Mouse (Mus musculus): ENCODE data around the gene Gm572. TPM values are rescaled to one million over a fixed set of nuclear protein-coding genes. Genes with fewer than 3 reads are reported as not detected.

Gene Gm572
- polyA plus RNA-seq, 1 experiment from 2014 or later, result 0.19 TPM

DNA sequence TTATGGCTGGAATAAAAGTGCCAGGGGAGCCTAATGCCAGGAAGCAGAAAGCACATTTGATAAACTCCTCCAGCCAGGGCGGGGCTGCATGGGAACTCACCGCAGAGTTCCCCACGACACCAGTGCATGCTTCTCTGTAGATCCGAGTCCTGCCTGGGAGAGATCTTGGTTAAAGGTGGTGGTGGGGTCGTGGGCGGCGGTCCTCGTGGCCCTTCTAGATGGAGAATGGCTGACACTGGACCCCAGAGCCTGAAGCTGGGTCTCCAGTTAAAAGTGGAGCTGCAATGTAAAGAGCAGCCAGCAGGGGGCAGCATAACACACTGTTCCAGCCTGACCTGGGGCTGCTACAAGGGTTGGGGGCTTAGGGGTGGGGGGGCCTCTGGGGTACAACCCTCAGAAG, 38.3 kb downstream of the Gm572 start:
- H3K36me3 ChIP-seq (ENCODE audit: control insufficient read depth, insufficient read depth, low read length), result no peaks in the 10 kb centered on the region
- no peaks in the 10 kb centered on the region for H3K9me3 ChIP-seq (replicated peaks; ENCODE audit: control insufficient read depth, low read length)
- peak overlapping the region; percentile 46 for H3K4me2 ChIP-seq
- 17% methylated on average over 8 of the region's 8 CpGs for WGBS (ENCODE audit: insufficient replicate concordance)
- H3K9ac ChIP-seq (ENCODE audit: low read depth, low read length), result no peak overlapping the region
- no peak overlapping the region for H3K4me3 ChIP-seq (ENCODE audit: low read depth, low read length)
- H3K27ac ChIP-seq (ENCODE audit: low read depth, low read length), result no peak overlapping the region
- H3K27me3 ChIP-seq (ENCODE audit: control insufficient read depth, insufficient read depth, low read length), result peaks cover 4% of the 10 kb centered on the region; the same call in 1 of the 2 replicates
- H3K4me1 ChIP-seq (ENCODE audit: control insufficient read depth, insufficient read depth, low read length), result peaks cover 14% of the 10 kb centered on the region
- ATAC-seq (replicated peaks; ENCODE audit: insufficient number of reproducible peaks, low FRiP score, low TSS enrichment), result no peak

DNA sequence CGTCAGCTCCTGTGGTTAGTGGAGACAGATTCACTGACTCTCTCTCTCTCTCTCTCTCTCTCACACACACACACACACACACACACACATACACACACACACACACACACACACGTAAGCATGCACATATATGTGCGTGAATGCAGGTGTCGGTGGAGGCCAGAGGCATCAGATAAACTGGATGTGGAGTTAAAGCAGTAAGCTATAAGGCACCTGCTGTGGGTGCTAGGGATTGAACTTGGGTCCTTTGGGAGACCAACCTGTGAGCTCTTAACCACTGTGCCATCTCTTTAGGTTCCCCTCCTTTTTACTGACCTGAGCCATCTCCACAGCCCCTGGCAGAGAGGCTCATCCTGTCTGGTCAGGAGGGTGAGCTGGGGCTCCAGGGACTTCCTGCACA, 39.8 kb downstream of the Gm572 start:
- WGBS (ENCODE audit: insufficient replicate concordance), result 83% methylated on average over 4 of the region's 4 CpGs
- Histone ChIP-seq H3K4me2 (no peak overlapping the region), H3K27me3 (ENCODE audit: control insufficient read depth, insufficient read depth, low read length) (peaks cover 11% of the 10 kb centered on the region), H3K27ac (ENCODE audit: low read depth, low read length) (no peak overlapping the region), H3K4me1 (ENCODE audit: control insufficient read depth, insufficient read depth, low read length) (peaks cover 19% of the 10 kb centered on the region), H3K9ac (ENCODE audit: low read depth, low read length) (no peak overlapping the region), H3K36me3 (ENCODE audit: control insufficient read depth, insufficient read depth, low read length) (no peaks in the 10 kb centered on the region), H3K4me3 (ENCODE audit: low read depth, low read length) (no peak overlapping the region), H3K9me3 (replicated peaks; ENCODE audit: control insufficient read depth, low read length) (no peaks in the 10 kb centered on the region)
- no peak for ATAC-seq (replicated peaks; ENCODE audit: insufficient number of reproducible peaks, low FRiP score, low TSS enrichment)

DNA sequence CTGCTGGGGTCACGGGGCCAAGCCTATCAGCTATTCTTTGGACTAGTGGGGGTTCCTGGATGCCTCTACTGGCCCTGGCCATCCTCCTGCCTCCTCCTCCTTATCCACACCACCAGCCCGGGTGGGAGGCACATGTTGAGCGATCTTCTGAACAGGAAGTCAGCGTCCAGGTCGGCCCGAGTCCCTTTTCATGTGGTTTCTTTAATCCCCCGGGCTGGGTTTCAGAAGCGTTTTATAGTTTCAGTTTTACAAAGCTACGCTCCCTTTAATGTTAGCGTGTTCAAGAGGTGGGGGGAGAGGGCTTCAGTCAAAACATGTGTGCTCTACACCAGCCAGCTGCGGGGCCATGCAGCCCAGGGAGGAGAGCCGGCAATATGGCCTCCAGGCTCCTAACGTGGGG, 40.4 kb downstream of the Gm572 start:
- no peak overlapping the region for H3K27ac ChIP-seq (ENCODE audit: low read depth, low read length)
- H3K9me3 ChIP-seq (replicated peaks; ENCODE audit: control insufficient read depth, low read length), result no peaks in the 10 kb centered on the region
- 71% methylated on average over 13 of the region's 13 CpGs for WGBS (ENCODE audit: insufficient replicate concordance)
- no peaks in the 10 kb centered on the region for H3K36me3 ChIP-seq (ENCODE audit: control insufficient read depth, insufficient read depth, low read length)
- H3K4me2 ChIP-seq, result no peak overlapping the region
- H3K9ac ChIP-seq (ENCODE audit: low read depth, low read length), result no peak overlapping the region
- H3K4me3 ChIP-seq (ENCODE audit: low read depth, low read length), result no peak overlapping the region
- peaks cover 19% of the 10 kb centered on the region for H3K4me1 ChIP-seq (ENCODE audit: control insufficient read depth, insufficient read depth, low read length)
- no peak for ATAC-seq (replicated peaks; ENCODE audit: insufficient number of reproducible peaks, low FRiP score, low TSS enrichment)
- peaks cover 11% of the 10 kb centered on the region for H3K27me3 ChIP-seq (ENCODE audit: control insufficient read depth, insufficient read depth, low read length)

DNA sequence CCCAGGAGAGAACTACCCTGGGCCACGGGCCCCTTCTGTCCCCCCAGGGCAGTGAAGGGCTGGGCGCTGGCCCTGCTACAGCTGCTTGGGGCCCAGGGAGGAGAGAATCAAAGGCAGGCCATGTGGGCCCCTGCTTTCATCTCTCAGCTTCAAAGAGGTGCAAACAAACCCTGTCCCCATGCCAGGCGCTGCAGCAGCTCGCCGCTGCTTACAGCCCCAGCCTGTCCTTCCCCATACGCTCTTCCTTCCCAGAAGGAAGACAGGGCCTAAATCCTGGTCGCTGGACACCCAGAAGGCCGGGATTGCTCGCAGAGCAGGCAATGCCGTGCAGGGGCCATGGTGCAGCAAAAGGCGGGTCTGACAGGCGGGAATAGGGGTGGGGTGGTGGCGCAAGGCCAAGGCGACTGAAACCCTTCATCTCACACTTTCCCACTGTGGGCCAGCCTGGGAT, 43.4 kb downstream of the Gm572 start:
- no peak overlapping the region for H3K4me3 ChIP-seq (ENCODE audit: low read depth, low read length)
- H3K9ac ChIP-seq (ENCODE audit: low read depth, low read length), result 0 out of 2 replicates have a peak overlapping the region, but pooled peaks have one; percentile 12
- no peaks in the 10 kb centered on the region for H3K36me3 ChIP-seq (ENCODE audit: control insufficient read depth, insufficient read depth, low read length)
- peaks cover 11% of the 10 kb centered on the region for H3K27me3 ChIP-seq (ENCODE audit: control insufficient read depth, insufficient read depth, low read length)
- no peaks in the 10 kb centered on the region for H3K9me3 ChIP-seq (replicated peaks; ENCODE audit: control insufficient read depth, low read length)
- H3K4me2 ChIP-seq, result peak overlapping the region; percentile 27
- peaks cover 19% of the 10 kb centered on the region for H3K4me1 ChIP-seq (ENCODE audit: control insufficient read depth, insufficient read depth, low read length)
- H3K27ac ChIP-seq (ENCODE audit: low read depth, low read length), result peak overlapping the region; percentile 5; the same call in 1 of the 2 replicates
- WGBS (ENCODE audit: insufficient replicate concordance), result 25% methylated on average over 14 of the region's 14 CpGs
- no peak for ATAC-seq (replicated peaks; ENCODE audit: insufficient number of reproducible peaks, low FRiP score, low TSS enrichment)

DNA sequence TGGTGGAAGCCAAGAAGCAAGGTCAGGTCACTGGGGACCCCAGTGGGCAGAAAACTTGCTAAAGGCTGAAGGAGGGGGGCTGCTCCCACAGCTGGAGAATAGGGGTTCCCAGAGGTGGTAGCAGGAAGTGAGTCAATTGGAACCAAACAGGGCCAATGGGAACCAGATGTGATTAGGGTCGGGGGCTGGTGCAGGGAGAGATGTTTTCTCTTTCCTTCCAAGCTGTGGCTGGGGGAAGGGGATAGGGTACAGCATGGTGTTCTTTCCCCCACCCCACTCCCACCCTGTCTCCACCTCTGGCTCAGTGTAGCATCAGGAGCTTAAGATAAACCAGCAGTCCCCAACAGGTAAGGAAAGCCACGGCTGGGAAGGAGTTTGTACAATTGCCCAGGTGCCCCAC, 45.0 kb downstream of the Gm572 start:
- Histone ChIP-seq H3K27me3 (ENCODE audit: control insufficient read depth, insufficient read depth, low read length) (peaks cover 11% of the 10 kb centered on the region), H3K36me3 (ENCODE audit: control insufficient read depth, insufficient read depth, low read length) (no peaks in the 10 kb centered on the region)
- 42% methylated on average over 2 of the region's 2 CpGs for WGBS (ENCODE audit: insufficient replicate concordance)

DNA sequence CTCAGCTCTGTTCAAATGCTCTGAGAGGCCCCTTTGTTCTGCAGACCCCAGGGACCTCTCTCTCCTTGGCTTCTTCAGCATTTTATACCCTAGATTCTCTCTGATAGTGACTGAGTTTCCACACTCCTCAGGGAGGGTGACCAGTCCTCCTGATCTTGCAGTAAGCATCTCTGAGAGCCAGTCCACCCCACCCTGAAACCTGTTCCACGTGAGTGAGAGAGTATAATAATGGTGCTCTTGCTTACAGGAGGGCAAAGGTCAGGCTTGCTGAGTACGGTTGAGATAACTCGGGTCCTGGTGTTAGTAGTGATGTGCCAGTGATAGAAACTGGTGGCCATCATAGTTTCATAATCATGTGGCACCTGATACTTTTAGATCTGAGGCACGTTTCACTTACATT, 48.1 kb downstream of the Gm572 start:
- Histone ChIP-seq H3K27ac (ENCODE audit: low read depth, low read length) (no peak overlapping the region), H3K4me1 (ENCODE audit: control insufficient read depth, insufficient read depth, low read length) (peaks cover 10% of the 10 kb centered on the region), H3K27me3 (ENCODE audit: control insufficient read depth, insufficient read depth, low read length) (peaks cover 7% of the 10 kb centered on the region), H3K9me3 (replicated peaks; ENCODE audit: control insufficient read depth, low read length) (no peaks in the 10 kb centered on the region), H3K36me3 (ENCODE audit: control insufficient read depth, insufficient read depth, low read length) (no peaks in the 10 kb centered on the region), H3K4me3 (ENCODE audit: low read depth, low read length) (no peak overlapping the region), H3K9ac (ENCODE audit: low read depth, low read length) (no peak overlapping the region), H3K4me2 (no peak overlapping the region)
- 71% methylated on average over 4 of the region's 4 CpGs for WGBS (ENCODE audit: insufficient replicate concordance)
- no peak for ATAC-seq (replicated peaks; ENCODE audit: insufficient number of reproducible peaks, low FRiP score, low TSS enrichment)

More for the DNA sequence above, 45.0 kb downstream of the Gm572 start:
- Histone ChIP-seq H3K9me3 (replicated peaks; ENCODE audit: control insufficient read depth, low read length) (no peaks in the 10 kb centered on the region), H3K4me3 (ENCODE audit: low read depth, low read length) (no peak overlapping the region), H3K4me2 (no peak overlapping the region), H3K4me1 (ENCODE audit: control insufficient read depth, insufficient read depth, low read length) (peaks cover 19% of the 10 kb centered on the region), H3K9ac (ENCODE audit: low read depth, low read length) (no peak overlapping the region), H3K27ac (ENCODE audit: low read depth, low read length) (no peak overlapping the region)
- ATAC-seq (replicated peaks; ENCODE audit: insufficient number of reproducible peaks, low FRiP score, low TSS enrichment), result no peak

DNA sequence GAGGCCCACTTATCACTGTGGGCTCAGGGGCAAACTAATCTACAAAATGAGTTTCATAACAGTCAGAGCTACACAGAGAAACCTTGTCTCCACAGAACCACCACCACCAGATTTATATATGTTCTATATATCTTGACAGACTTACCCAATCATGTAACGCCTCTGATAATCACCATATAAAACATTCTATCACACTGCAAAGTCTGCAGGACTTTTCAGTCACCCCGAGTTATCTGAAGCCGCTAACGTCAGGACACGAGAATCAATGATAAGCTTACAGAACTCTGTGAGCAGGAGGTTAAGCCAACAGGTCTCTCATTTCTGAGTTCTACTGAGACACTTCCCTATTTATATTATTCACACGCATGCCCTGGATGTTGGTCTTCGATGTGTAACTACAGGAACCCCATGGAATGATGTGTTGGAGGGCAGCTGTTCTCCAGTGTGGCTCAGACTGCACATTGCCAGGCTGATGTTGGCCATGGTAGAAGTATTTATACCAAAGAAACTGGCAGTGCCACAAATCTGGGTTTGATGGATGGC, 50.4 kb downstream of the Gm572 start:
- H3K27ac ChIP-seq (ENCODE audit: low read depth, low read length), result no peak overlapping the region
- ATAC-seq (replicated peaks; ENCODE audit: insufficient number of reproducible peaks, low FRiP score, low TSS enrichment), result no peak
- 52% methylated on average over 7 of the region's 7 CpGs for WGBS (ENCODE audit: insufficient replicate concordance)
- no peaks in the 10 kb centered on the region for H3K27me3 ChIP-seq (ENCODE audit: control insufficient read depth, insufficient read depth, low read length)
- no peak overlapping the region for H3K4me2 ChIP-seq
- no peak overlapping the region for H3K4me3 ChIP-seq (ENCODE audit: low read depth, low read length)
- no peaks in the 10 kb centered on the region for H3K9me3 ChIP-seq (replicated peaks; ENCODE audit: control insufficient read depth, low read length)
- H3K36me3 ChIP-seq (ENCODE audit: control insufficient read depth, insufficient read depth, low read length), result no peaks in the 10 kb centered on the region
- H3K4me1 ChIP-seq (ENCODE audit: control insufficient read depth, insufficient read depth, low read length), result no peaks in the 10 kb centered on the region
- no peak overlapping the region for H3K9ac ChIP-seq (ENCODE audit: low read depth, low read length)

DNA sequence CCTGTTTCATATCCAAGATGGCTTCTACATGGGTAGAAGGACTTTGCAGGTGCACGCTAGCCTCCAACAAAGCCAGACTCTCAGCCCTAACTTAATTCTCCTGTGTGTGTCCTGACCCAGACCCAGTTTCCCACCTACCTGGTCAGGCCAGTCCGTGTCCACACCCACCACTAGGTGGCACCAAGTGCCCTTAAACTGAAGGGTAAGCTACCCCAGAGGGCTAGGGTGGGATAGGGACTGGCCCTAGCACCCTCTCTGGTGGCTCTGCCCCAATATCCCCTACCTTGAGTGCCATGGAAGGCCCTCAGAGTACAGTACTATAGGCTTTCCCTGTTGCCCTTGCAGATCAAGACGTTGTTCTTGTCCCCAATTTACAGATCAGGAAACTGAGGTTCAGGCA, 61.6 kb downstream of the Gm572 start:
- Histone ChIP-seq H3K27ac (ENCODE audit: low read depth, low read length) (no peak overlapping the region), H3K9me3 (replicated peaks; ENCODE audit: control insufficient read depth, low read length) (no peaks in the 10 kb centered on the region), H3K4me1 (ENCODE audit: control insufficient read depth, insufficient read depth, low read length) (0 out of 2 replicates have a peak, but pooled peaks cover 3% of the 10 kb centered on the region), H3K36me3 (ENCODE audit: control insufficient read depth, insufficient read depth, low read length) (no peaks in the 10 kb centered on the region), H3K4me3 (ENCODE audit: low read depth, low read length) (no peak overlapping the region), H3K27me3 (ENCODE audit: control insufficient read depth, insufficient read depth, low read length) (peaks cover 7% of the 10 kb centered on the region), H3K4me2 (no peak overlapping the region), H3K9ac (ENCODE audit: low read depth, low read length) (no peak overlapping the region)
- no peak for ATAC-seq (replicated peaks; ENCODE audit: insufficient number of reproducible peaks, low FRiP score, low TSS enrichment)
- 35% methylated on average over 3 of the region's 3 CpGs for WGBS (ENCODE audit: insufficient replicate concordance)

DNA sequence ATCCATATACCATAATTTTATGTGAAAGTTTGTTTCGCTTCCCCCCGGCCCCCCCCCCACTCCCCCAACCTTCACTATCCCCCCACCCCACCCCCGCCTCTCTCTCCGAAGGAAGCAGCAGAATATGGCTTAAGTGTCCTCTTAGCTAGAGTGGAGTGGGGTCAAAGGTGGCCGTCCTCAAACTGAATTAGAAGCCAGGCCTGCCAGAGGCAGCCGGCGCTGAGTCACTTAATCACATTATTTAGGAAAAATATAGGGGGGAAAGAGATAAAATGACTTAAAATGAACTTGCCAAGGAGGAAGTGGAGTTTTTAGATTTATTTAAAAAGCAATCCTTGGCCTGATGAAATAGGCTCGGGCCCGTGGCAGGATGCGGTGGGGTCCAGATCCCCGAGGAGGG, 65.7 kb downstream of the Gm572 start:
- ATAC-seq (replicated peaks; ENCODE audit: insufficient number of reproducible peaks, low FRiP score, low TSS enrichment), result no peak
- H3K27ac ChIP-seq (ENCODE audit: low read depth, low read length), result no peak overlapping the region
- no peak overlapping the region for H3K9ac ChIP-seq (ENCODE audit: low read depth, low read length)
- no peak overlapping the region for H3K4me3 ChIP-seq (ENCODE audit: low read depth, low read length)
- H3K27me3 ChIP-seq (ENCODE audit: control insufficient read depth, insufficient read depth, low read length), result peaks cover 30% of the 10 kb centered on the region
- H3K9me3 ChIP-seq (replicated peaks; ENCODE audit: control insufficient read depth, low read length), result no peaks in the 10 kb centered on the region
- WGBS (ENCODE audit: insufficient replicate concordance), result 52% methylated on average over 11 of the region's 11 CpGs
- peaks cover 9% of the 10 kb centered on the region for H3K4me1 ChIP-seq (ENCODE audit: control insufficient read depth, insufficient read depth, low read length)
- no peaks in the 10 kb centered on the region for H3K36me3 ChIP-seq (ENCODE audit: control insufficient read depth, insufficient read depth, low read length)
- H3K4me2 ChIP-seq, result no peak overlapping the region
